Mouse (Mus musculus) G1E (cell line): Measurements from ENCODE around the gene Adipor2.

ENCODE experiments used
- CTCF ChIP-seq: IDR thresholded peaks from 2 replicates; pipeline ENCODE4 v1.5.1; 2012; ENCODE audit warnings: low read depth, low read length, inconsistent platforms, mixed read lengths
- POLR2AphosphoS5 ChIP-seq: IDR thresholded peaks from 2 replicates; pipeline ENCODE4 v1.6.1; 2012; ENCODE audit warnings: low read depth, low read length, inconsistent platforms; ENCODE audit not compliant: insufficient replicate concordance
- TAL1 ChIP-seq: conservative IDR thresholded peaks from 2 replicates; pipeline ENCODE4 v1.6.1; 2012; ENCODE audit warnings: low read depth, low read length, inconsistent platforms, mixed read lengths

GRCm38 (mm10) chr6:119419412-119419811 is 1.9 kb upstream of the Adipor2 start:
- no peak for TF ChIP-seq CTCF
- no peak for TF ChIP-seq TAL1
- no peak for TF ChIP-seq POLR2AphosphoS5
